Mouse (Mus musculus) neural tube, embryonic 10.5 days (tissue): ENCODE results near the gene Gna15.

Experiments used
- DNase-seq: peaks from one replicate; pipeline ENCODE4 v3.0.0-alpha.2; 2017; ENCODE audit warnings: low spot score; ENCODE audit errors: extremely low spot score

Gene Gna15

DNA sequence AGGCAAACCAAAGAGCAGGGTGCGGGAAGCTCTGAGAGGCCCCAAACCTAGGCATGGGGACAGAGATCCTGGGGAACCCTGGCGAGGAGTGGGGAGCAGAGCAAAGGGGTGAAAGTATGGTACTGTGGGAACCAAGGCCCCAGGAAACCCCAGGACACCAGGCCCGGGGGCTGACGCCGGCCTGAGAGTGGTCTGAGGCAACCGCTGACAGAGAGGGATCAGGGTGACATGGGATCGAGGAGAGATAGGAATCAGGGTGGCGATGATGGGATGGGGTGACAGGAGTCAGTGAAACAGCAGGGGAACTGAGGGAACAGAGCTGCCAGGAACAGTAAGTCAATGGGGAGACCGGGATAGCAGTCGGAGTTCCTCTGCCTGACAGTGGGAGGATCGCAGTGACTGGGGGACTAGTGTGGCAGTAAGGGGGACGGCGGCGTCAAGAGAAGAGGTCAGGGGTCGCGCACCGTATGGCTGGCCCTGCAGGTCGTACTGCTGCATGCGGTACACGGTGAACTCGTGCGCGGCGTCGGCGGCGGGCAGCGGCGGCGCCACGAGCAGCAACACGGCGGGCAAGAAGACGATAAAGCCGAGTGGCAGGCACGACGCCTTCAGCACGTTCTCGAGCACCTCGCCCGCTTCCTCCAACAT lies 28.3 kb downstream of the Gna15 start:
- no peak for DNase-seq

DNA sequence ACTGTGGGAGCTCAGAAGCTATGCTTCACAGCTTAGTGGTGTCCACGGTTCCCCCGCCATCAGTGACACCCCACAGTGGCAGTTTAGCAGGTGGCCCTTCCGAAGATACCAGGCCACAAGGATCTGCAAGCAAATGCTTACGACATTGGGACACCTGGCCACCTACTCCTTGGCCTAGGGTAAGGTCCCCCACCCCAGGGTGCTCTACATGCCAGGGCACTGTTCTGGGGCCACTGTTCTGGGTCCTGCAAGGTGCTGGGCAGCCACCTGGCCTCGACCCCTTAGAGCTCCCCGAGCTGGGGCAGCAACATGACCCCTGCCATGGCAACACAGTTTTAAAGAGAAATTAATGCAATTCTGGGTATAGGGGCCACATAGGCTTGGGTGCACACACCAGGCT lies 28.9 kb downstream of the Gna15 start:
- no peak for DNase-seq

DNA sequence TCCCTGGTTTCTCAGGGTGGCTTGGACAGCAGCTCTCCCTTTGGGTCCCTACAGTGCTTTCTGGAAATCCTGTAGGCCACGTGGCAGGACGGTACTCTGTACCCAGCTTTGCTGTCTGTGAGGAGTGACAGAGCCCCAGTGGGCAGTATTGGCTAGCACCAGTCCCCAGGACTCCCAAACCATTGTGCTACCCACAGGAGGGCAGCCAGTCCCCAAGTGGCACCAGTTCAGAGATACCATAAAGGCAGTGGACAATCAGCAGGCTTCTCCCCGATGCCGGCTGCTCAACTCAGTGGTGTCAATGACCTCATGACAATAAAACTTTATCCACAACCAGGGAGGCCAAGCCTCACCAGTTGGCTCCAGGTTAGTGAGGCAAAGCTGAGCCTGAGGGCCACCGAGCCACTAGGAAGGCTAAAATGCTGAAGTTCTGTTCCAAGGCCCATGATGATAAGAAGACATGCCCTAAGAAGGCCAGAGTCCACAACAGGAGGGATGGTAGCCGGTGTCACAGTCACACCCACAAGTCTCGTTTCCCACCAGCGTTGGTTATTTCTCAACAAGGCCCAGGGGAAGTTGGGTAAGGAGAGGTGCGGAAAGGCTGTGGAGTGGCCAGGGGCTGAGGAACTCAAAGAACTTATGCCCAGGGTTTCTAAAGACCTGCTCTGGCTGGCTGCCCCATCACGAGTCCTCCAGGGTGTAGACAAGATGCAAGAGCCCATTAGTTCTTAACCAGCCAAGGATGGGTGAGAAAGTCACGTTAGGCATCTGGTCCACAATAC lies 29.6 kb downstream of the Gna15 start:
- no peak for DNase-seq

DNA sequence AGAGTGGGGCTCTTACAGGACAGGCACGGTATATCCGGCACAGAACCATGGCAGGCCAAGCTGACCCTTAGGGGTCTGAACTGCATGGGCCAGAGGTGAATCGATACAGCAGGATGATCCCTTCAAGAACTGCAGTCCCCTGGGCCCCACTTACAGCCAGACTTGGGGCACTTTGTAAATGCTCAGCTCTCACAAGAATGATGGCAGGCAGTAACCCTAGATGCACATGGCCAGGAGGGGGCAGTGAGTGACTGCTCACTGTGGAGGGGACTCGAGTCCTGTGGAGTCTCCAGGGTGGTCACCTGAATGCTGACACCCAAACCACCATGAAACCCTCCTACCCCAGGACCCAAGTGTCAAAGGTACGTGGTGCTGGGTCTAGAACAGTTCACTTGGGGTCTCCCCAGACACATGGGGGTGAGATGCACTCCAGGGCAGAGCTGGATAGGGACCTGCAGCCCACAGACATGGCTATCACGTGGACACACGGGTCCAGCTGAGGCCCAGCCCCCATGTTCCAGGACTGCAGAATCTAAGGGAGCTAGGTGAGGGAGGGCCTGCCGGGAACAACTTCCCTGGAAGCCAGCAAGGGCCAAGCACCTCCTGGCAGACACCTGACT lies 30.3 kb downstream of the Gna15 start:
- DNase-seq: no peak

DNA sequence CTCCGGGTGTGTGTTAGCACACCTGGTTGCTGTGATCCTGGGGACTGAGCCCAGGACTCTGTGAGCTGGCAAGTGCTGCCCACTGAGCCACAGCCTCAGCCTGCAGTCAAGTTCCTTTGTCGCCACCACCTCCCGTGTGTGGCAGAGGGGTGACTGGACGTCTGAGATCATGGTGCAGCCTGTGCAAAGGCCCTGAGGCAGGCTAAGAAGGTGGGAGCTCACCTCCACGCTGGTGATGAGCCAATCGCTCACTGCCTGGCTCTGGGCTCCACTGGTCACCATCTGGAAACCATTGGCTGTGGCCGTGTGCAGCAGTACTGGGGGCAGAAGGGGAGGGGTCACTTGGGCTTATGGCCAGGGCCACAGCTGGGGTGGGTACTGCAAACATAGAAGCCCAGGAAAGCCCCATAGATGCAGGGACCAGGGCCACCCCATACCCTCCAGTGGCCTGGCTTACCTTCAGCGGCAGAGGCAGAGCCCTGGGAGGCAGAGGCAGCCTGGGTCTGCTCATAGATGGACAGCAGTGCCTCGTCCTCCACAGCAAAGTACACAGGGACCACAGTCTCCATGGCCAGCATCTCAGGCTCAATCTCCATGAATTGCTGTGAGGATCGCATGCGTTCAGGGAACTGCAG lies 31.3 kb downstream of the Gna15 start:
- DNase-seq: no peak

DNA sequence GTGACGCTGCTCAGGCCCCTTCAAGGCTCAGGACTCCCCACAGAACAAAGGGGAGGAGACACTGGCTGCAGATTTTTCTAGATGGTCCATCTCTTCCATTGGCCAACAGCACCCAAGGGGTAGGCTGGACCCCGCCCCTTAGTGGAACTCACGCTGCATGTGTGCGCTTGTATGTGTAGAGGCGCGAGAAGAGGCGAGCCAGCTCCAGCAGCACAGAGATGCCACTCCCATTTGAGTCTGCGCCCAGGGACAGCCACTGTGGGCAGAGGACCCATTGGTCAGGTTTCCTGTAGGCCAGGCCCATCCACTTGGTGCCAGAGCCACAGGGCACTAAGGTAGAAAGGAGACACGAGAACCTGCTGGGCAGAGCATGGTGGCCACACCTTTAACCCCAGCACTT lies 33.0 kb downstream of the Gna15 start:
- DNase-seq: no peak

DNA sequence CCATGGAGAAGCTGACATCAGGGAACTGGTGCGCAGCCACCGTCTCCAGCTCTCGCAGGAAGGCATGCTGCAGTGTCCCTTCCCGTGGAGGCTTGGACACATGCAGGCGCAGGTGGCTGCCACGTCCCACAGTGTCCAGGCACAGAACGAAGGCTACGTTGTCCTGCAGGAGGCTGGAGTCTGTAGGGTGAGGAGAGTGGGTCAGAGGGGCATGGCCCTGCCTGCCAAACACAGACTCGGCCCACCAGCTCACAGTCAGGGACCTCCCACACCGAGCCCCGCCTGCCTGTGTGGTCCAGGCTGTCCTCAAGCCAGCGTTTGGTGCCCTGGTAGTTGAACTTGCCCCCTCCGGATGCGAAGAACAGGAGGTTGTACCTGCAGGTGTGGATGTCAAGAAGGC lies 34.1 kb downstream of the Gna15 start:
- DNase-seq: no peak

DNA sequence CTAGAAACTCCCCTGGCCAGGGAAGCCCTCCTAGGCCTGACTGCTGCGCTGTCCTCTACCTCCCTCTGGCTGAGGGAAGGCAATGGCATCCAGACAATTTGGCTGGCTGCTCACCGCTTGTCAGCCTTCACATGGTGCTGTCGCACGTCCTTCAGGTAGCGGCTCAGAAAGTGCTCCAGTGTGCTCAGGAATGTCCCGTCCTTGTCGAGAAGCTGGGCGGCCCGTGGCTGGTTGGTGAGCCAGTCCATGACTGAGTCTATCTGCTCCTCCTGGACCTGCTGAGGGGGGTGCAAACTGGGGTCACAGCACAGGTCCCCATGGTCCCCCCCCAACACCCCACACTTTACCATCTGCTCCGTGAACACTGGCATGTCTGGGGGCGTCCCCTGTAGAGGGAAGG lies 35.9 kb downstream of the Gna15 start:
- DNase-seq: no peak

DNA sequence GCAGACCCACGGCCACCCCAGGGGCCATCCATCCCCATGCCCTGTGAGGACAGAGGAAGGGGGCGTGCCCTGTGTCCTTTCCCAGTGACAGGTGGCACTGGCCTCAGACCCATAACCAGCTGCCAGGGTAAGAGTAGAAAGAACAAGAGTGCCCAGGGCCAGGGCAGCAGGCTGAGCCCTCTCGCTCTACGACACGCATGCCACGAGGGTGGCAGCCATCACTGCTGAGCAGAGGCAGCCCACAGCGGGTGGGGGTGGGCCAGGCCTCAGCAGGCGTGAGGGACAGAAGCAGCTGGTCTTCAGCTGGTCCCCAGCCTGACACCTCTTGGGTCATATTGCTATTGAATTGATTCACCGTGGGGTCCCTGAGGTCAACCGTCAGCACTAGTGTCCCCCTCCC lies 37.5 kb downstream of the Gna15 start:
- no peak for DNase-seq

DNA sequence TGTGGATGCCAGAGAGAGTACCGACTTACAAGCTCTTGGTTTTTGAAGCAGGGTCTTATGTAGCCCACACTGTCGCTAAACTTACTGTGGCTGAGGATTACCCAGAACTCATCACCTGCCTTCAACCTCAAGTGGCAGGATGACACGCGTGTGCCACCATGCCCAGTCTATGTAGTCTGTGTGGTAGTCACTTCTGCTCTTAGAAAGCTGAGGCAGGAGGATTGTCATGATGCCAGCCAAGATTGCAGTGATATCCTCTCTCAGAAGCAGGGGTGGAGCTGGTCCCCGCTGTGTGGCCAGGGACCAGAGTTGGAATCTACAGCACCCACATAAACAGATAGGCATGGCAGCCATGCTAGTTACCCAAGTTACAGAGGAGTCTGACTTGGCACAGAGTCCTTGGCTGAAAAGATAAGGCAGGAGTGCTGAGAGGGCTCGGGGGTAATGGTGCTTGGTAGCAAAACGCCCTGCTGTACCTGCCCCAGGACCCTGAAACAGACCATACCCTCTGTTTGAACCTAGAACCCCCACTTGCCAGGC lies 38.5 kb downstream of the Gna15 start:
- DNase-seq: no peak

DNA sequence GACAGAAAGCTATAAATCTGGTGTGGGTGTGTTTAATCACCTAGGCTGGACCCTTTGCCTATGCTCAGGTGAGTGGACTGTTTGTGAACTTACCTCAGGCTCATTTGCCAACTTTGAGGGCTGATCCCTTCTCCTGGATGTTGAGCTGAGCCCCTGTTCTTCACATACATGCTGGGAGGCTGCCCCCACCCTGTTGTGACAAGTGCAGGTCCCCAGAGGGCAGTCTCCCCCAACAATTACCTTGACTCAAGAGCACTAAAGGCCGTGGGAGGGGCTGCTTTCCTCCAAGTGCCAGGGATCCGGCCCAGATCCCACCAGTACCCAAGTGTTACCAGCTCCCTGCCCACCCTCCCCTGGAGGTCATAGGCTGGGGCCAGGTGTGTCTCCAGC lies 39.0 kb downstream of the Gna15 start:
- DNase-seq: no peak

DNA sequence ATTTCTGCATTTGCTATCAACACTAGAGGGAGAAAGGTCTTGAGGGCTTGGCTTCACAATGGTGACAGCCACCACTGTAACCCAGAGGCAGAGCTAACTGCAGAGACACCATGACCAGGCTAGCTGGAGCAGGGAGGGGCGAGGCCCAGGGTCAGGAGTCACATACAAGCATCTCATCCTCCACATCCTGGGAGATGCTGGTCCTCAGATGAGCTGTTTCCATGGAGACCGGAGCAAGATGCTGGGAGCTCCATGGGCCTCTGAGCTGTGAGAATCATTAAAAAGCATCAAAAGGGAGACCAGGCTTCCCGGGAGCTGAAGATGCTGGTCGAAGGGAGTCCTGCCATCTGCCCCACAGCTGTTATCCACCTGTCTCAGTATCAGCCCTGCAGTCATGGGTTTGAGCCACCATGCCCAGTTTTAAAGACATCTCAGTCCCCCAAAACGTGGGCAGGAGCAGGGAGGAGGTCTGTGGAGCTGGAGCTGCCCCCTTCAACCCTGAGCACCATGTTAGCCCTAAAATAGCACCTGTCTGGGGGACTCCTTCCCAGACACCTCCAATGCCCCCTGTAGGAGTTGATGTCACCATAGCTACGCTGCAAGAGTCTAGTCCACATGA lies 39.5 kb downstream of the Gna15 start:
- no peak for DNase-seq

DNA sequence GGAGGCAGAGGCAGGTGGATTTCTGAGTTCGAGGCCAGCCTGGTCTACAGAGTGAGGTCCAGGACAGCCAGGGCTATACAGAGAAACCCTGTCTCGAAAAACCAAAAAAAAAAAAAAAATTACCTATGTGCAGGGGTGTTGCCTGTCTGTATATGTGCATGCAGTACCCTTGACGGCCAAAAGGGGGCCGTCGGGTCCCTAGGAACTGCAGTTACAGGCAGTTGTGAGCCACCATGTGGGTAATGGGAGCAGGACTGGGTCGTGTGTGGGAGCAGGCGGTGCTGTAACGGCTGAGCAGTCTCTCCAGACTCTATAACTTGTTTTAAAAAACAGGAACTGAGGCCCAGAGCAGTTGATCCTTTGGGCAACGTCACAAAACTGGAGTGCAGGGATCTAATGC lies 40.0 kb downstream of the Gna15 start:
- no peak for DNase-seq

DNA sequence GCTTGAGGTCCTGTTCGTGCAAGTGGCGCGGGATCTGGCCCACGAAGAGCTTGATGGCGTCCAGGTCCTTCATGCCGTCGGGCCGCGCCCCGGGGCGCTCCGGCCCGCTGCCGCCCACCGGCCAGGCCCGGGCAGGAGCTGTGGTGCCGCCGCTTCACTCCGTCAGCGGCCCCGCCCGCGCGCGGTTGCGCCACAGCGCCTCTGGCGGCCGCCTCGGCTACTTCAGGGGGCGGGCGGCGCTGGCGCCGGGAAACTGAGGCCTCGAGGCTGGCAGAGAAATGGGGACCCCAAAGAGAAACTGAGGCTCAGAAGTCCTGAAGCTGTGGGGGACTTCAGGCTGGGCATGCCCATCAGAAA lies 41.5 kb downstream of the Gna15 start, which contains the start of gene Celf5:
Gene Celf5, minus strand, starts transcription at position 177 of the 357 bp plus-strand sequence.
- DNase-seq: peak; percentile 76

DNA sequence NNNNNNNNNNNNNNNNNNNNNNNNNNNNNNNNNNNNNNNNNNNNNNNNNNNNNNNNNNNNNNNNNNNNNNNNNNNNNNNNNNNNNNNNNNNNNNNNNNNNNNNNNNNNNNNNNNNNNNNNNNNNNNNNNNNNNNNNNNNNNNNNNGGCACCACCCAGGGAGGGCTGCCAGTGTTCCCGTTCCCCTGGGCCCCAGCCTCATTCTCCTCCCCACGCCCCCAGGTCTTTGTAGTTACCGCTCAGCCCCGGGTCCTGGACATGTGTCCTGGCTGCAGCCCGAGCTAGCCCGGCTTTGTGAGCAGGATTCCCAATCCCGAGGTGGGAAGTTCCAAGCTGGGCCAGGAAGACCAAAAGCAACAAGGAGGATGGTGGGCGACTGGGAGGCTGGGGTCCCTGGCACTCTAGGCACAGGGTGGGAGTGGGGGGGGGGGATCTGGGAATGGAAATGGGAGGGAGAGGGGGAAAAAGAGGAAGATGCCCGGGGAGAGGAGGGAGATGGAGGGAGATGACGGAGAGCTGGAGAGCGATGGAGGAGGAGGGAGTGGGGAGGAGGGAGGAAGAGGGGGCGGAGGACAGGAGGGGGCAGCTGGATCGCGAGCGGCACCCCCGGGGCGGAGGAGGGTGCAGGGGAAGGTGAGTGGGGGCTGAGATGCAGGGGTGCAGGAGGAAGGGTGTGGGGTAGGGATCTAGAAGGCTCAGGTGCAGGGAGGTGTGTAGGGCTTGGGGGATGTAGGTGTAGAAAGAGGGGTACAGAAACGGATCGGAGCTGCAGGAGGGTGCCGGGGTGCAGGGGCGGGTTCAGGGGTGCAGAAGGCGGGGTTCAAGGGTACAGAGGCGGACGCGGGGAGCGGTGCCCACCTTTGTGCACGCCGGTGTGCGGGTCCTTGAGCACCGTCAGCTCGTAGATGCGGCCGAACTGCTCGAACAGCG lies 42.2 kb downstream of the Gna15 start:
- no peak for DNase-seq

DNA sequence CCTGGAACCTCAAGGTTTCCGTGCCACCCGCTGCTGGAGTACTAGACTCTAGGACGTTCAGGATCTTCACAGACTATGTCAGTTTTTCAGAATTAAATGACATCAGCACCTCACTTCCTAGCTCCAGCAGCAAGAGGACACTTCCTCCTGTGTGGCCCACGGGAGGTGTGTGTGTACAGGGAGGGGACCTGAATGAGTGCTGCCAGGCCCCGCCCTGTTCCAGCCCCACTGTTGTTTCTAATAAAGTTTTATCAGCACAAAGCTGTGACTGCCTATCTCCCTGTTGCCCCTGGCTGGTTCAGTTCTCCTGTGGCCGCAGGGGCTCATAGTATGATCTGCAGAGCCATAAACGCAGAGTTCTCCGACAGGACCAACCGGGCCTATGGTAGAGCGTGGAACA lies 49.6 kb downstream of the Gna15 start:
- no peak for DNase-seq

DNA sequence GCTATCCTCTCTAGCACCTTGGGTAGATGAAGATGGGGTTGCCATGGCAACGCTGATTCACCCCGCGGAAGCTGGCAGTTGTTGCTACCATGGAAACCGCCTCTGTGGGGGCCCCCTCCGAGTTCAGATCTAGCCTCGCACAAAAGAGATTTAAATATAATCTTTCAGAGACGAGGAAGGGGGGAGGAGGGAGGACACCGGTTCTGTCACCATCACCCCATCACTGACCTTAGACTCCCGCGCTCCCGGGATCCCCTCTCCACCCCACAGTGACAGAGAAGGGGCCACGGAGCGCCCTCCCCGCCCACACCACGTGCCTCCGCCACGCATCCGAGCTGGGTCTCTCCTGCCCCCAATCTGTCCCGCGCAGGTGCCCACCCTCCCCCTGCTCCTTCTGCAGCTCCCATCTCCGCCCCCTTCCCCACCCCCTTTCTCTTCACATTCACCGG lies 51.0 kb downstream of the Gna15 start:
- DNase-seq: peak; percentile 57

DNA sequence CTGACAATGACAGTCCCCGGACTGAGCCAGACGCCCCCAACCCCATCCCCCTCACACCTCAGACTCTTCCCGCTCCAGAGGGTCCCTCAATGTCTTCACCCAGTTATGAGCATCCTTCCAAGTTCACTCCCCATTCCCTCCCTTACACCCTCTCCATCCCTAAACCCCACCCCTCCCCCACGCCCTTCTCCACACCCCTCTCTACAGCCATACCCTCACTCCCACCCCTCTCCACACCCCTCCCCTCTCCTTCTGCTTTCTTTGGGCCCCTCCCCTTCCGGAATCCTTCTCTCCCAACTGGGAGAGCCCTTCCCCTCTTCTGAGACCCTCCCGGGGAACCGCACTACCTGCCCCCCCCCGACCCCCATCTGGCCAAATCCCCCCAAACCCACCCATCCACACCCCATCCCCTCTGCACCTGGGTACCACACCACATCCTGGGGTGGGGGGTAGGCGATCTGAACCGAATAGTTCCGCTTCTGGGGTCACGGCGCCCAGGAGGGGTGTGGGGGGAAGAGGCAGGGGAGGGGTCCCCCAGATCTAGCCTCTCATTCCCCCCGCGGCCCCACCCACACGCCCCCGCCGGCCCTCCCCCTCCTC lies 51.5 kb downstream of the Gna15 start:
- no peak for DNase-seq

DNA sequence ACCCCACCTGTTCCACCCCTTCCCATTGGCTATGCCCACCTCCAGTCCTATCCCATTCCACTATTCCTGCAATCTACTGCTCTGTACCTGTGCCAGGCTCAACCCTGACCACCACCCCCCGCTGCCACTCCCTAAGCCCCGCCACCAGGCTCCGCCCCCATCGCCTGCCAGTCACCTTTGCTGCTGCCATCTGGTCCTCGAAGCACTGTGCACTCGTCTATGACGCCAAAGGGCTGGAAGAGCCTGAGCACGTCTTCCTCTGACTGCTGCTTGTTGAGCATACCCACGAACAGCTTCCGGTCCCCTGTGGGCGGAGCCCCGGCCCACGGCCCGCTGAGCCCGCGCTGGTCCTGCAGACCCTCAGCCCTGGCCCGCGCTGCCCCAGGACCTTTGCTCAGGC lies 53.6 kb downstream of the Gna15 start:
- DNase-seq: no peak

DNA sequence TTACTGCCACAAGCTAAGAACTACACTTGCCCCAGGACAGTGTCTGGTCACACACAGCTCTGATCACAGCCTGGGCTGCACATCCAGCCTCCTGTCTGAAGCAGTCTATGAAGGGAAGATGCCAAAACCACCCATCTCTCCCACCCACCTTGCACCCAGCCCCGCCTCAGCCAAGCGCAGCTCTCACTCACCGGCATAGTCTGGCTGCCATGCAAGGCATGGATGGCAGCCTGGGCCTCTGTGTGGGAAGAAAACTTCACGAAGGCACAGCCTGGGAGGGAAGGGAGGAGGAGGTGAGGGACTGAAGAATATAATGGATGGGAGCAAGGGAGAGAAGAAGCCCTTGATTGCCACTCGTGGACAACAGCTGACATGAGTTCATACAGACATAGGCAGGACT lies 54.8 kb downstream of the Gna15 start:
- no peak for DNase-seq
